Mouse (Mus musculus) forebrain, embryonic 16.5 days (tissue): ENCODE data around the gene Prkci. TPM values are rescaled to one million over a fixed set of nuclear protein-coding genes. Genes with fewer than 3 reads are reported as not detected.

Source experiments
- ATAC-seq: fragments of 200-750 bp; cut with Nextera tagmentation; 2 replicates; pipeline ENCODE4 v1.8.0; 2017; ENCODE audit warnings: mild to moderate bottlenecking, moderate library complexity
- H3K27ac ChIP-seq: fragments of 300-500 bp; sonication (generic); 2 replicates; pipeline ENCODE4 v1.5.1; 2014; ENCODE audit warnings: low read length, control low read depth
- H3K27me3 ChIP-seq: fragments of 300-500 bp; sonication (generic); replicated peaks from 2 replicates; pipeline ENCODE4 v1.6.1; 2014; ENCODE audit warnings: low read length; ENCODE audit not compliant: control insufficient read depth, insufficient read depth
- H3K36me3 ChIP-seq: fragments of 300-500 bp; sonication (generic); 2 replicates; pipeline ENCODE4 v1.6.1; 2014; ENCODE audit not compliant: control insufficient read depth, insufficient read depth
- H3K4me1 ChIP-seq: fragments of 300-500 bp; sonication (generic); replicated peaks from 2 replicates; pipeline ENCODE4 v1.6.1; 2014; ENCODE audit warnings: low read length; ENCODE audit not compliant: control insufficient read depth, insufficient read depth
- H3K4me2 ChIP-seq: fragments of 300-500 bp; sonication (generic); 2 replicates; pipeline ENCODE4 v1.6.1; 2014; ENCODE audit warnings: mild to moderate bottlenecking, low read length, control low read depth
- H3K4me3 ChIP-seq: fragments of 300-500 bp; sonication (generic); replicated peaks from 2 replicates; pipeline ENCODE4 v1.5.1; 2014; ENCODE audit warnings: mild to moderate bottlenecking, low read length, control low read depth
- H3K9ac ChIP-seq: fragments of 300-500 bp; sonication (generic); replicated peaks from 2 replicates; pipeline ENCODE4 v1.6.1; 2014; ENCODE audit warnings: low read depth, low read length, control low read depth
- H3K9me3 ChIP-seq: fragments of 300-500 bp; sonication (generic); 2 replicates; pipeline ENCODE4 v1.6.1; 2016; ENCODE audit warnings: low read length; ENCODE audit not compliant: control insufficient read depth
- WGBS: fragments of 180-500 bp; shearing (Covaris S2); extraction: QIAGEN DNeasy Blood & Tissue Kit; methylation state at CpG from one replicate; pipeline ENCODE4 v1.1.7; 2014; 5-methylcytosine and 5-hydroxymethylcytosine counted together
- polyA plus RNA-seq: library from polyadenylated mRNA; unstranded; fragments of >200 nt; fragmentation: Nextera tagmentation; extraction: Ambion mirVana; gene quantifications from 2 replicates; pipeline ENCODE4 v1.2.1, GENCODE M21; 2015

Prkci gene
- polyA plus RNA-seq, 1 experiment from 2014 or later, result 25.5 TPM

DNA sequence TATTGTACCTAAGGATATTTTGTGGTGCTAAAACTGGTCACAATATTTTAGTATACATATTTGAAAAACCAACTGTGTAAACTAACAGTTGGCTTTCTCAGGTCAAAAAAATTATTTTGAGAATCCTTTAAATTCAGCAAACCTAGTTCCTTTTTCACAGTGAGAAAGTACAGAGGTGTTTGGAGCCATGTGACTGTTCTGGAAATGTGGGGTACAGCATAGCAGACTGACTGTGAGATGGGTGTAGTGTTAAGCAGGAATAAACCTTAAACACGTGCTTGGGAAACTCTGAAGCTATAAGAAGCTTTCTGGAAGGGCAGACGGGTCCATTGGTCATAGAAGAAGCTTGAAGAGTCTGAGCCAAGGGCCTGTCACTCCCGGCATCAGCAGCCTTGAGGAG lies 38.1 kb downstream of the Prkci start:
- H3K9me3 ChIP-seq, result no peaks in the 10 kb centered on the region
- 0 out of 2 replicates have a peak, but pooled peaks cover 4% of the 10 kb centered on the region for H3K36me3 ChIP-seq
- no peak overlapping the region for H3K27ac ChIP-seq
- no peaks in the 10 kb centered on the region for H3K4me1 ChIP-seq
- no peak overlapping the region for H3K4me3 ChIP-seq
- ATAC-seq, result no peak
- H3K9ac ChIP-seq, result no peak overlapping the region
- WGBS, result 87% methylated on average over 3 of the region's 3 CpGs
- no peak overlapping the region for H3K4me2 ChIP-seq
- H3K27me3 ChIP-seq, result no peaks in the 10 kb centered on the region

DNA sequence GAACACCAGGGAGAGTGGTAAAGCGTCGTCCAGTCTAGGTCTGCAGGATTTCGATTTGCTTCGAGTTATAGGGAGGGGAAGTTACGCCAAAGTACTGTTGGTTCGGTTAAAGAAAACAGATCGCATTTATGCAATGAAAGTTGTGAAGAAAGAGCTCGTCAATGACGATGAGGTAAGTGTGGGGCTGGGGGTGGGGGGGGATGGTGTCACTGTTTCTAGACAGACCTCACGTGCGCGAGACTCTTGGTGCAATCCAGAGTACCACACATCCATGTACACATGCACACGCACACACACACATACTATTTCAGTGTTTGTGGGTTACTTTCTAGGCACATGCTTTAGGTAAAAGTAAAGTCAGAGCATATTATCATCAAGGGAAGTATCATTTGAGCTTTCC lies 42.3 kb downstream of the Prkci start:
- H3K4me3 ChIP-seq, result no peak overlapping the region
- H3K4me1 ChIP-seq, result no peaks in the 10 kb centered on the region
- no peak overlapping the region for H3K27ac ChIP-seq
- no peak overlapping the region for H3K9ac ChIP-seq
- H3K4me2 ChIP-seq, result no peak overlapping the region
- WGBS, result 89% methylated on average over 13 of the region's 13 CpGs
- H3K36me3 ChIP-seq, result peaks cover 16% of the 10 kb centered on the region
- no peak for ATAC-seq
- H3K27me3 ChIP-seq, result no peaks in the 10 kb centered on the region
- H3K9me3 ChIP-seq, result no peaks in the 10 kb centered on the region

DNA sequence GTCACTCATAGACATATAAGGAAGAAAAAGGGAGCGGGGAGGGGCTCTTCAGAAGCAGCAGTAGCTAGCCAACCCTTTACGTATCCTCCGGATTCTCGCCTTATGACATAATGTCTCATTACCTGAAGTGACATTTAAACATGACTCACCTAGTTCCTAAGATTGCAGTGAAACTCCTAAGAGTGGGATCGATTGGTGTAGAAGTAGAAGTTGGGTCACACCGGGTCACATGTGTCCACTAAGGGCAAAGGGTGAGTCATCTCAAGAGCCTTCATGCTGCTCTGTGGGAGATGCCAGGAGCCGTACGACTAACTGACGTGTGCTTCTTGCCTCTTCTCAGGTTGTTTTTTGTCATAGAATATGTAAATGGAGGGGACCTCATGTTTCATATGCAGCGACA lies 43.1 kb downstream of the Prkci start:
- Histone ChIP-seq H3K9ac (no peak overlapping the region), H3K4me1 (no peaks in the 10 kb centered on the region), H3K27me3 (no peaks in the 10 kb centered on the region), H3K36me3 (peaks cover 16% of the 10 kb centered on the region), H3K9me3 (no peaks in the 10 kb centered on the region), H3K4me2 (no peak overlapping the region), H3K4me3 (no peak overlapping the region), H3K27ac (no peak overlapping the region)
- no peak for ATAC-seq
- 94% methylated on average over 10 of the region's 10 CpGs for WGBS

DNA sequence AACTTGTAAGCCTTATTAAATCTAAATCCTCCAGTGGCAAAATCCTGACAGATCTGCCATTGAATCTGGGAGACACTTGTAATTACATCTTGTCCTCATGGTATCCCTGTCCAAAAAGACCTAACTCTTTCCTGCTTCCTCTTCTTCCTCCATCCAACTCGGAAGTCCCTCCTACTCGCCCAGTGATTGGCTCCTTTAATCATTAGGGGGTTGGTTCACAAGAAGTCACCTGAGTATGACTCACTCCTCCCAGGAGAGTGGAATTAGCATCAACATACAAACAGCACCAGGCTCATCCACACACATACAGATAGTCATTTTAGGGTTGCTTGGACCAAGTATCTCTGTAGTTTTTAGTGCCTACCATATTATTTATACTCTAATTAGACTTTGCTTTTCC lies 47.4 kb downstream of the Prkci start:
- H3K36me3 ChIP-seq, result peaks cover 16% of the 10 kb centered on the region
- H3K27ac ChIP-seq, result no peak overlapping the region
- no peaks in the 10 kb centered on the region for H3K27me3 ChIP-seq
- no peak overlapping the region for H3K9ac ChIP-seq
- H3K4me3 ChIP-seq, result no peak overlapping the region
- ATAC-seq, result no peak
- no peaks in the 10 kb centered on the region for H3K9me3 ChIP-seq
- no peaks in the 10 kb centered on the region for H3K4me1 ChIP-seq
- 86% methylated on average over 2 of the region's 2 CpGs for WGBS
- no peak overlapping the region for H3K4me2 ChIP-seq

DNA sequence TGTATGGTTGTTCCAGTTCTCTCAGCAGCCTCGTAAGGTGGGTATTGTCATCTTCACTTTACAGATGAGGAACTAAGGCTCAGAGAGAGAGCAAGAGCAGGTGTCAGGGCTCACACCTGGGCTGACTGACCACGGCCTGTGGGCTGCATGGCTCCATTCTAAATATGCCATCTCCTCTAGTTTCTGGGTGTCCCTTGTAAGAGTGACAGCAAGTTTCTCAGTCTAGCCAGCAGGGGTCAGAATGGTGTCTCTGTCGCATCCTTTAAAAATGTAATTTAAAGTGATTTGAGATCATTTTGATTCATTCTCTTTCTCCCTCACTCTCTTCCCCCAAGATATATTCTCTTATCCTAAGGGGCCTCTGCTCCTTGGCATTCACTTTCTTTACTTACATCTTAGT lies 51.7 kb downstream of the Prkci start:
- Histone ChIP-seq H3K4me1 (no peaks in the 10 kb centered on the region), H3K27ac (no peak overlapping the region), H3K4me2 (no peak overlapping the region), H3K4me3 (no peak overlapping the region), H3K9ac (no peak overlapping the region), H3K36me3 (0 out of 2 replicates have a peak, but pooled peaks cover 3% of the 10 kb centered on the region), H3K27me3 (no peaks in the 10 kb centered on the region), H3K9me3 (no peaks in the 10 kb centered on the region)
- no peak for ATAC-seq
- WGBS, result 75% methylated on average over 3 of the region's 3 CpGs

DNA sequence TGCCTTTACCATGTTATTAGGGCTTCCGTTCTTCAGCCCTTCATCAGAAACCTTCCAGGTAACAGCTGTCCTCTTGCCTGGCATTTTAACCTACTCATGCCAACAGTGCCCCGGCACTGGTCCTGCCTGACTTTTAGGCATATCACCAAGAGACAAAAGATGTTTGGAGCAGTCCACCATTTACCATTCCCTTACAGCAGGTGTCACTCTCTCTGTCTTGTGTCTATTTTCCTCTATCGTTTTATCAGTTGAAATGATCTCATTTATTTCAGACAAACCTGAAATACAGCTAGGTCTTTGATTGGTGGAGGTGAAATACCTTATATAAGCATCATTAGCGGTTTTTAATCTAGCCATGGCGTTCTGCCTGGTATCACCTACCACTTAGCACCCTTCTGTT lies 53.5 kb downstream of the Prkci start:
- H3K9ac ChIP-seq, result no peak overlapping the region
- ATAC-seq, result no peak
- H3K27ac ChIP-seq, result no peak overlapping the region
- no peaks in the 10 kb centered on the region for H3K36me3 ChIP-seq
- H3K27me3 ChIP-seq, result no peaks in the 10 kb centered on the region
- H3K9me3 ChIP-seq, result no peaks in the 10 kb centered on the region
- 83% methylated on average over 5 of the region's 5 CpGs for WGBS
- no peak overlapping the region for H3K4me3 ChIP-seq
- no peak overlapping the region for H3K4me2 ChIP-seq
- no peaks in the 10 kb centered on the region for H3K4me1 ChIP-seq

DNA sequence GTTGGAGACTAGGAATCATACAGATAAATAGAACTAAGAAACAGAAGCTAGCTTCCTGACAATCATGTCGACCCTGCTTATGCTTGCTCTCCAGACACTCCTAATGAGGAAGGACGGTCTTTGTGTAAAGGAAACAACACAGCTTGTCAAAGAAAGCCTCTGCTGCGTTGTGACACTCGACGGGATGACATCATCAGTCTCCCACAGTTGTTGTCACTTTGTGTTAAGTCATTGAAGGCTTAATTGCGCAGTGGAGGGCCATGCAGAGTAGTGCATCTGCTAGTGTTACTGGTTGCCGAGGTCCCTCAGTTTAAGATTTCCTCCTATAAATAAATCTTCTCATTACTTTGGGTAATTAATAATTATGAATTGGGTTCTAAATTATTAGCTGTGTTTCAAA lies 54.8 kb downstream of the Prkci start:
- no peaks in the 10 kb centered on the region for H3K36me3 ChIP-seq
- no peak overlapping the region for H3K4me2 ChIP-seq
- H3K4me1 ChIP-seq, result no peaks in the 10 kb centered on the region
- no peaks in the 10 kb centered on the region for H3K9me3 ChIP-seq
- WGBS, result 23% methylated on average over 7 of the region's 7 CpGs
- no peak overlapping the region for H3K4me3 ChIP-seq
- H3K9ac ChIP-seq, result no peak overlapping the region
- H3K27ac ChIP-seq, result no peak overlapping the region
- no peaks in the 10 kb centered on the region for H3K27me3 ChIP-seq
- ATAC-seq, result no peak

DNA sequence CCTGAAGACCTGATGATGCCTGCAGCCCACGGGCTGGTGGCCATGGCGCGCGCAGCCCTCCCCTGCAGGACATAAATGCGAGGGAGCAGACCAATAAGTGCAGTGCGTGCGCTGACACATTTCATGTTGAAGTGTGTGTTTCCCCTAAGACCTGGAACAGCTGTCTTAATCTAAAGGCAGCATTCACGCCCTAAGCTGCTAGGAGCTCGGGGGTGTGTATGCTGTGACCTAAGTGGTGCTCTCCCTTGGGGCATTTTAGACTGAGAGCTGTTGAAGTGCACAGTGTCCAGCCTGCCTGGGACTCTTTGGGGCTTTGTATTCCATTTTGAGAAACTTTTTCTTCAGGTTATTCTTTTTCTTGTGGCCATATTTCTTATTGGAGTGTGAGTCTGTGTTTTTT lies 56.2 kb downstream of the Prkci start:
- 86% methylated on average over 9 of the region's 9 CpGs for WGBS

DNA sequence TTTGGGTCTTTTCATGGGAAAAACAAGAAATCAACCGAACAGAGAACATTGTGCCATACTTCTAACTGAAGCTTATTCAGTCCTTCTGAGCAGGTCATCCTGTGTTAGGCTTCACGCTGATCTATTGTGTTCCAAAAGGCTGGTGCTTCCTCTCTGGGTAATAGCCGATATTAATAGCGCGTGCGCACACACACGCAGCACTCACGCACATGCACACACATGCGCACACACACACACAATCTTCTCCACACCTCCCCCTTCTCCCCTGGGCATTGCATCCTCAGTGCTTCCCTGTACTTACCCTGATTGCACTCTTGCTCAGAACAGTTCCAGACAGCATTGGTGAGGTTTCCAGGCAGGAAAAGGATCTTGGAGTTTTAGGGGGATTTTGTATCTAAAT lies 57.6 kb downstream of the Prkci start:
- WGBS, result 92% methylated on average over 9 of the region's 9 CpGs
- H3K9me3 ChIP-seq, result no peaks in the 10 kb centered on the region
- H3K27ac ChIP-seq, result no peak overlapping the region
- no peak overlapping the region for H3K4me2 ChIP-seq
- no peak overlapping the region for H3K9ac ChIP-seq
- no peaks in the 10 kb centered on the region for H3K36me3 ChIP-seq
- peaks cover 7% of the 10 kb centered on the region for H3K4me1 ChIP-seq
- no peak overlapping the region for H3K4me3 ChIP-seq
- no peaks in the 10 kb centered on the region for H3K27me3 ChIP-seq
- no peak for ATAC-seq

More for the DNA sequence above, 56.2 kb downstream of the Prkci start:
- H3K36me3 ChIP-seq, result no peaks in the 10 kb centered on the region
- H3K9ac ChIP-seq, result no peak overlapping the region
- no peak overlapping the region for H3K4me3 ChIP-seq
- peaks cover 3% of the 10 kb centered on the region for H3K4me1 ChIP-seq
- no peak for ATAC-seq
- no peak overlapping the region for H3K27ac ChIP-seq
- no peaks in the 10 kb centered on the region for H3K9me3 ChIP-seq
- H3K4me2 ChIP-seq, result no peak overlapping the region
- no peaks in the 10 kb centered on the region for H3K27me3 ChIP-seq

DNA sequence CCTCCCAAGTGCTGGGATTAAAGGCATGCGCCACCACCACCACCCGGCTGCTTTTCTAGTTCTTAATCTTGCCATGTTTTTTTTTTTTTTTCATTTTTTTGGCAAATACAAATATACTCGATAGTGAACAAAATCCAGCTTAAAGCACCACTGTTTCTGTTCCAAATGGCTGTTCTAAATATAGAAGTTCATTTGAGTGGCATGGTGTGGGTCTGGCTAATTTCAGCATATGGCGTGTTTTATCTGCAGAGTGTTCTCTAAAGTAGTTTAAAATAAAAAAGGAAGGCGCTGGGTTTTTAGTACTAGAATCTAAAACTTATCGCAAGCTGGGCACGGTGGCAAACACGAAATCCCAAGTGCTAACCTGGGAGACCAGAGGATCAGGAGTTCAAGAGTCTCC lies 59.3 kb downstream of the Prkci start:
- Histone ChIP-seq H3K4me2 (no peak overlapping the region), H3K4me3 (no peak overlapping the region), H3K4me1 (peaks cover 7% of the 10 kb centered on the region), H3K27me3 (no peaks in the 10 kb centered on the region), H3K9me3 (no peaks in the 10 kb centered on the region), H3K9ac (no peak overlapping the region), H3K27ac (no peak overlapping the region), H3K36me3 (no peaks in the 10 kb centered on the region)
- no peak for ATAC-seq
- WGBS, result 87% methylated on average over 8 of the region's 8 CpGs
